Comparison of ENCODE assay signal across 21 mouse cellular contexts in the genomic region with DNA sequence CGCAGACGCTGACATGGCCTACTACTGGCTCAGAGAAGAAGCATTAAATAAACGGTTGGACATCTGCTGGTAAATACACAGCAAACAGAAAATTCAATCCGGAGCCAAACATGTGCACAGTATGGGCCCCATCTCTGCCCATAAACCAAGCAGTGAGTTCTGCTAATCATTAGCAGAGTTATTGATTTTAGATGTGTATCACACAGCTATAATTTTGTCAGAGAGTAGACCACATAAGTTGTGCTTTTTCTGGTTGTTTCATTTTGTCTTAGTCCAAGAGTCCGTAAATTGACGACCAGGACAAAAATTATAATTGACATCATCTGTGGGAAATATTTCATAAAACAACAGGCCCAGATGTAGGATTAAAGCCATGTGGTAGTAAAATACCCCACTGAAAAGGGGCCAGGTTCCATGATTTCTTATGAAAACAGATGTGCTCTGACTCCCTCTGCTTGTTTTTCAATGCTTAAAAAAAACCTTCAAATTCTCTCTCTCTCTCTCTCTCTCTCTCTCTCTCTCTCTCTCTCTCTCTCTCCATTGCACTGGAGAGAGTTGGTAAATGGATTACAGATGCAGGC.
A peak's percentile ranks its signal among the peaks of the same experiment; 100 is the strongest.
DNase-seq lines count a peak whose midpoint lies in the region; ATAC-seq and TF ChIP-seq lines count a peak whose summit lies in the region.
"Had no signal": no experiment of that assay in that cellular context is flagged by ENCODE, and none has a peak within 500 bp of the region (broad histone marks: within the 10 kb centered on the region; RNA-seq: fewer than 3 reads in every experiment).

No protein-coding gene starts in this region.

- DNase-seq in hindbrain, postnatal 0 days (ENCODE audit: low spot score) = peak; percentile 5
- peak; percentile 81 for DNase-seq in embryonic facial prominence, embryonic 11.5 days (ENCODE audit: low spot score)
- peak; percentile 56 for DNase-seq in hindlimb bud, embryonic 11.5 days (ENCODE audit: extremely low spot score, low read depth, low spot score)
- peak; percentile 52 for DNase-seq in mesoderm, embryonic 11.5 days (ENCODE audit: low read depth, low spot score)
- DNase-seq in retina, postnatal 1 day = no peak
- DNase-seq: adrenal gland, adult 8-10 months; B cell, adult 2 months; cerebellum, adult 11-12 months; cerebellum, postnatal 36 days; heart, adult 2 months; kidney, adult 18-20 months; kidney, postnatal 36 days; right cerebral cortex, postnatal 14 days; thymus, postnatal 25 days had no signal

- H3K27ac ChIP-seq in hindbrain, postnatal 0 days = no peak overlapping the region
- H3K27ac ChIP-seq in hindbrain, embryonic 16.5 days (ENCODE audit: low read depth, low read length) = no peak overlapping the region
- no peak overlapping the region for H3K27ac ChIP-seq in embryonic facial prominence, embryonic 11.5 days (replicated peaks; ENCODE audit: low read depth, low read length)
- H3K27ac ChIP-seq: heart, adult 2 months; liver, embryonic 14.5 days had no signal

- H3K9ac ChIP-seq in hindbrain, postnatal 0 days (replicated peaks; ENCODE audit: low read length) = no peak overlapping the region
- H3K9ac ChIP-seq in hindbrain, embryonic 16.5 days (ENCODE audit: low read depth, low read length) = no peak overlapping the region
- no peak overlapping the region for H3K9ac ChIP-seq in embryonic facial prominence, embryonic 11.5 days (replicated peaks; ENCODE audit: low read length)
- H3K9ac ChIP-seq: liver, embryonic 14.5 days had no signal

- 76% methylated on average over 6 of the region's 6 CpGs for WGBS in hindbrain, postnatal 0 days
- 82% methylated on average over 6 of the region's 6 CpGs for WGBS in hindbrain, embryonic 16.5 days
- 52% methylated on average over 6 of the region's 6 CpGs for WGBS in embryonic facial prominence, embryonic 11.5 days

- H3K27me3 ChIP-seq in hindbrain, postnatal 0 days (ENCODE audit: insufficient read depth, low read length) = no peaks in the 10 kb centered on the region
- H3K27me3 ChIP-seq in hindbrain, embryonic 16.5 days (replicated peaks; ENCODE audit: control insufficient read depth, insufficient read depth, low read length) = no peaks in the 10 kb centered on the region
- no peaks in the 10 kb centered on the region for H3K27me3 ChIP-seq in embryonic facial prominence, embryonic 11.5 days (ENCODE audit: control insufficient read depth, insufficient read depth, low read length)
- H3K27me3 ChIP-seq: megakaryocyte, embryonic 14.5 days had no signal

- no peak overlapping the region for H3K4me3 ChIP-seq in hindbrain, postnatal 0 days (ENCODE audit: low read length)
- no peak overlapping the region for H3K4me3 ChIP-seq in hindbrain, embryonic 16.5 days (ENCODE audit: low read length)
- H3K4me3 ChIP-seq in embryonic facial prominence, embryonic 11.5 days (ENCODE audit: low read depth, low read length) = no peak overlapping the region
- H3K4me3 ChIP-seq: heart, adult 2 months; megakaryocyte, embryonic 14.5 days had no signal

- ATAC-seq in hindbrain, postnatal 0 days = no peak
- ATAC-seq in hindbrain, embryonic 16.5 days = no peak
- ATAC-seq in embryonic facial prominence, embryonic 11.5 days (replicated peaks; ENCODE audit: insufficient number of reproducible peaks, low FRiP score, low TSS enrichment, low read depth) = peak; percentile 87
- no peak for ATAC-seq in cerebellum, adult (ENCODE audit: insufficient number of reproducible peaks, low FRiP score, low TSS enrichment)
- ATAC-seq: forebrain, embryonic 16.5 days; lung, postnatal 0 days; midbrain, embryonic 16.5 days had no signal

- no peak for TF ChIP-seq CTCF in hindbrain, postnatal 0 days (IDR thresholded peaks at IDR 0.05; ENCODE audit: low read depth)

- no peaks in the 10 kb centered on the region for H3K4me1 ChIP-seq in hindbrain, postnatal 0 days (ENCODE audit: insufficient read depth, low read length)
- no peaks in the 10 kb centered on the region for H3K4me1 ChIP-seq in hindbrain, embryonic 16.5 days (ENCODE audit: control insufficient read depth, insufficient read depth, low read depth, low read length)
- H3K4me1 ChIP-seq in embryonic facial prominence, embryonic 11.5 days (ENCODE audit: control insufficient read depth, insufficient read depth, low read length) = no peaks in the 10 kb centered on the region
- H3K4me1 ChIP-seq: megakaryocyte, embryonic 14.5 days had no signal

- no peaks in the 10 kb centered on the region for H3K9me3 ChIP-seq in hindbrain, postnatal 0 days (ENCODE audit: low read length)
- no peaks in the 10 kb centered on the region for H3K9me3 ChIP-seq in hindbrain, embryonic 16.5 days (ENCODE audit: control insufficient read depth, low read length)
- no peaks in the 10 kb centered on the region for H3K9me3 ChIP-seq in embryonic facial prominence, embryonic 11.5 days (replicated peaks; ENCODE audit: control insufficient read depth, low read length)
- H3K9me3 ChIP-seq: megakaryocyte, embryonic 14.5 days had no signal

- no peaks in the 10 kb centered on the region for H3K36me3 ChIP-seq in hindbrain, postnatal 0 days (ENCODE audit: insufficient read depth, low read length)
- H3K36me3 ChIP-seq in hindbrain, embryonic 16.5 days (ENCODE audit: control insufficient read depth, insufficient read depth, low read length) = no peaks in the 10 kb centered on the region
- H3K36me3 ChIP-seq in embryonic facial prominence, embryonic 11.5 days (replicated peaks; ENCODE audit: control insufficient read depth, insufficient read depth, low read depth, low read length) = no peaks in the 10 kb centered on the region

- no peak overlapping the region for H3K4me2 ChIP-seq in hindbrain, postnatal 0 days (ENCODE audit: low read depth, low read length)
- no peak overlapping the region for H3K4me2 ChIP-seq in hindbrain, embryonic 16.5 days (ENCODE audit: low read length)
- H3K4me2 ChIP-seq in embryonic facial prominence, embryonic 11.5 days (ENCODE audit: low read depth, low read length) = no peak overlapping the region
